Mouse (Mus musculus) naive thymus-derived CD4-positive, alpha-beta T cell, adult 2 months (primary cell): ENCODE results near the gene Ceacam13.
"Not testable (repeated sequence)": the region's sequence is repeated elsewhere in the genome, so short reads cannot be mapped to it uniquely, and the experiment has no call there.

Experiments used
- DNase-seq: peaks from one replicate; pipeline ENCODE4 v3.0.0-alpha.2; 2011; ENCODE audit warnings: low read depth

Ceacam13 gene

DNA sequence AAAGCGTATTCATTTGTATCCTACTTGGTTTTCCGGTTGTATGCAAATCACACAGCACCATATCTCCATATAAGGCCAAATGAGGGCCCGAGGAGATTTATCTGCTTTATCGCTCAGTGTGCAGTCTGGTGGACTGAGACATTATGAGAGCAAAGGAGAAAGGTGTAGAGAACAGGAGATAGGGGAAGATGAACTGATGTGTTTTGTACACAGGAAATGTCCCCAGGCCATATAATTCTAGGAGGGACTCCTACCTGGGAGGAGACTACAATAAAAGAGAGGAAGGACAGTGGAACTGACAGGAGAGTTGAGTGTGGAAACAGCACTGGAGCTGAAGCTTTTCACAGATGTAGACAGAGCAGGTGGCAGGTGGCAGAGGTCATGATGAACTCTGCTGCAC lies at the start of gene Ceacam13:
Gene Ceacam13 (plus strand): TSS at position 301 of the 400 bp plus-strand sequence.
- DNase-seq = no peak

DNA sequence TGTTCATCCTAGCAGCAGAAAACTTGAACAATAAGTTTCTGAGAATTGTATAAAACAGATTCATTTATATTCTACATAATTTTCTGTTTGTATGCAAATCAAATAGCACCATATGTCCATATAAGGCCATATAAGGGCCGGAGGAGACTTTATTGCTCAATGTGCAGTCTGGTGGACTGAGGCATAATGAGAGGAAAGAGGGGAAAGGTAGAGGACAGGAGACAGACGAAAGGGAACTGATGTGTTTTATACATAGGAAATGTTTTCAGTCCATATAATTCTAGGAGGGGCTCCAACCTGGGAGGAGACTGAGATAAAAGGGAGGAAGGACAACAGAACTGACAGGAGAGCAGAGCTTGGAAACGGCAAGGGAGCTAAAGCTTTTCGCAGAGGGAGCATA lies 37.9 kb upstream of the Ceacam13 start, which contains the start of gene Ceacam11:
Gene Ceacam11 (plus strand): TSS at position 301 of the 400 bp plus-strand sequence.
- DNase-seq = no peak

DNA sequence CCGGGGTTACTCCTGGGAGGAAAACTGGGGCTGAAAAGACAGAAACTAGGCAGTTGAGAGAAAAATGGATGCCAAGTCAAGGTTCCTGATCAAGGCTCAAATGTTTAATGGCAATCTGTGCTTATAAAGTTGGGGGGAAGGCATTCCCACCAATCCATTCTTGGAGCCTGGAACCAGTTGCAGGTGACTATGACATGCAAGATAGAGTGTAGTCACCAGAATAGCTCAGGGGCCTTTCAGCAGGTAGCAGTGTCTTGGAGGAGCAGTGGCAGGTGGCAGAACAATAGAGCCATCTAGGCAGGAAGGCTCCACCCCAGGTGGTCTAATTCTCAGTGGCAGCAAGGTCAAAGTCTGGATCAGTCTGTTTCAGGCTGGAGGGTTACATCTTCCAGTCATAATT lies 8.6 kb upstream of the Ceacam13 start:
- DNase-seq = not testable (repeated sequence)

DNA sequence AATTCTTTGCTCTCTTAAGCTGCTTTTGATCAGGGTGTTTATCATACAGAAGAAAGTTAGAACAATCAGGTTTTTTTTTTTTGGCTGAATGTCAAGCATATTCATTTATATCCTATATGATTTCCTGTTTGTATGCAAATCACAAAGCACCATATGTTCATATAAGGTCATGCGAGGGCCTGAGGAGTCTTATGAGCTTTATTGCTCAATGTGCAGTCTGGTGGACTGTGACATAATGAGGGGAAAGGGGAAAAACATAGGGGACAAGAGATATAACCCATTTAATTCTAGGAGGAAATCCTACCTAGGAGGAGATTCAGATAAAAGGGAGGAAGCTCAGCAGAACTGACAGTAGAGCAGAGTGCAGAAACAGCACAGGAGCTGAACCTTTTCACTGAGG lies 55.9 kb downstream of the Ceacam13 start, which contains the start of gene Ceacam12:
Gene Ceacam12 (plus strand): TSS at position 301 of the 400 bp plus-strand sequence.
- no peak for DNase-seq
